Mouse (Mus musculus) ES-Bruce4 (cell line): ENCODE measurements around the gene Traf7.

Experiments
- CTCF ChIP-seq: IDR thresholded peaks from one replicate; pipeline ENCODE4 v1.8.1; 2011; ENCODE audit warnings: low read depth, low read length
- EP300 ChIP-seq: IDR thresholded peaks from 2 replicates; pipeline ENCODE4 v1.6.1; 2011; ENCODE audit warnings: low read depth, low read length; ENCODE audit not compliant: insufficient read depth
- POLR2A ChIP-seq: IDR thresholded peaks from one replicate; pipeline ENCODE4 v1.8.1; 2011; ENCODE audit warnings: low read length; ENCODE audit not compliant: insufficient read depth

- TF ChIP-seq POLR2A: no peak
- no peak for TF ChIP-seq CTCF
- TF ChIP-seq EP300: no peak
Measured at GRCm38 (mm10) chr17:24489265-24490030, 38.3 kb downstream of the Traf7 start.
